Mouse (Mus musculus) testis, adult 2 months (tissue): ENCODE data around the gene Zc2hc1b.

Experiments
- CTCF ChIP-seq: fragments of 200-500 bp; IDR thresholded peaks from 2 replicates; pipeline ENCODE4 v1.5.1; 2012; ENCODE audit warnings: low read depth, mild to moderate bottlenecking, inconsistent platforms, low read length, moderate library complexity; ENCODE audit not compliant: control insufficient read depth, insufficient read depth, insufficient replicate concordance
- POLR2A ChIP-seq: fragments of 200-500 bp; IDR thresholded peaks from 2 replicates; pipeline ENCODE4 v1.6.1; 2012; ENCODE audit warnings: low read depth, mild to moderate bottlenecking, inconsistent platforms, low read length, moderate library complexity; ENCODE audit not compliant: control insufficient read depth

GRCm38 (mm10) chr10:13125811-13126210 lies 52.0 kb downstream of the Zc2hc1b start:
- TF ChIP-seq CTCF: no peak
- TF ChIP-seq POLR2A: no peak
